Mouse (Mus musculus): ENCODE data around the gene Shisa8.
A peak's percentile ranks its signal among the peaks of the same experiment; 100 is the strongest.

Gene Shisa8

DNA sequence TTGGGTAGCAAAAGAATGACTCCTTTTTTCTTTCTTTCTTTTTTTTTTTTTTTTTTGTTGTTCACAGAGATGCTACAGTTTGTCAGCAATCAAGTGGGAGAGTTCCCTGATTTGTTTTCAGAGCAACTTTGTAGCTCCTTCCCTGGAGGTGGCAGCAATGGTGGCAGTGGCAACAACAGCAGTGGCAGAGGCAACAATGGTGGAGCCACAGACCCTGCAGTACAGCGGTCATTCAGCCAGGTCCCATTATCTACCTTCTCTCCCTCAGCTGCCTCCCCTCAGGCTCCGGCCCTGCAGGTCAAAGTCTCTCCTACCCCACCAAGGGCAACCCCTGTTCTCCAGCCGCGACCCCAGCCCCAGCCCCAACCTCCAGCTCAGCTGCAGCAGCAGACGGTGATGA lies 42.9 kb downstream of the Shisa8 start:
- no peak for DNase-seq

DNA sequence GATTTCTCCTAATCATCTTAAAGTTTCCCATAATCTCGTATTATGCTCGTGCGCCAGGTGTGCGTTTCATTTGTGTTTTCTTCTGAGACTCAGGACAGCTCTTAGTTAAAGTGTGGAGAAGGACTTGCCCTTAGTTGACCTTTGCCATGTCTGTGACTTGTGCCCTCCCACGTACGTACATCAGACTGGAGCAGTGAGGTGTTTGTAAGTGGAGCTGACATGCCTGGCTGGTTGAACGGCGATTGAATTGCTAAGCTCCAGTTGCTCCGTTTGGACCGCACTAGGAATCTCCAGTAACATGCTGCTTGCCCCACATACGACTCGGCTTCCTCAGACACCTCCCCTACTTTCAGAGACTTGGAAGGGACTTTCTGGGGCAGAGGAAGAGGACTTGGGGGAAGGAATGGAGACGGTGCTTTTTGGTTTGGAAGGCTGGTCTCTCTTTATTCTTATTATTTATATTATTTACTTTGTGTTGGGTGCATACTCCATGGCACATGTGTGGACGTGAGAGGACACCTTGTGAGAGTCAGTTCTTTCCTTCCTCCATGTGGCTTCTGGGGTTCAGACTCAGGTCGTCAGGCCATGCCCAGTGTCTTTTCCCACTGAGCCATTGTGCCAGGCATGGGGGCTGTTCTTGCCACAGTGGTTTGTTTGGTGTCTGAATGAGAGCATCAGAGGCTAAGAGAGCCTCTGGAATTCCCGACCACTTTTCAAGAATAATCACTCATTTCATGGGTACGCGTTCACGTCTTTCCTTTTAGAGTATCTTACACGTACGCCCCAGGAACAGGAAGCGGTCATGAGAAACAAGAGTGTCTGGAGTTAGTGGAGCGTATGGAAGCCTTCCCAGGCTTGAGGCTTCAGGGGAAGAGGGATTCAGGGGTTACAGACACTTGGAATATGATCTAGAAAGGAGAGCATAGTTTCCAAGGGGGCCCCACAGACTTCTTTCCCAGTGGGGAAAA lies 45.1 kb downstream of the Shisa8 start:
- peak; percentile 63 for DNase-seq

DNA sequence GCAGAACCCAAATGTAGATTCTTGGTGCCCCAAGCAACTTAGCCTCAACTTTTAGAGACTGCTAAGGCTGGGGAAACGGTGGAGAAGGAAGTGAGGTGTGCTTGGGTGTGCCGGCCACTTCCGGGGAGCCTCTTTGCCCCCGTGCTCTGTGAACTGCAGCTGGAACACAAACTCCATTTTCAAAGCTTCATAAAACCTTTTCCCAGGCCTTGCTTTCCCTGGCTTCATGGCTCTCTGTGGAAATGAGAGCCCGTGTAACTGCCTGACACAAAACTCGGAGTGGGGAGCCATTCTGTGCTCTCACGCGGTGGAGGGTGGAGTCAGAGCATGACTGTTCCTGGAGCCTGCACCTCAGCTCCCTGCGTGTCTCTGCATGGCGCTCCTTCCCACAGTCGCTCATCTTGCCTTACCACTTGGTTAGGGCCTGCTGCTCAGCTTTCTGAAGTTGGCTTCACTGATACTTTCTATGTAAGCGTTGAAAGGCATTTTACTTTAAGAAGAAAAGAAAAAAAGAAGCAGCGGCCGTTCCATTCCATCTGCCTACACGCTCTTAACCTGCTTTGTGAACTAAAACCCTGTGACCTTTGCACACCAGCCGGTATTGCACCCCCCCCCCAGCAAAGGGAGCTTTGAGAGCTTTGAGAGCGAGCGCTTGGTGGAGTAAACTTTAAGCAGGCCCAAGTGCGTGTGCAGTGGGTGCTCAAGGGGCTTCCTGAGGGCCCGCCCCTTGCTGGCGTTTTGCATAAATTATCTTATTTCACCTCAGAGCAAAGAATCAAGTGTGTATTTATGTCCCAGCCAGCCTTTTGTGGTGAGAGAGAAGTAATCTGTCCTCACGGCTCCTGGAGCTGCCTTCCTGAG lies 46.1 kb downstream of the Shisa8 start:
- DNase-seq, result peak; percentile 55

DNA sequence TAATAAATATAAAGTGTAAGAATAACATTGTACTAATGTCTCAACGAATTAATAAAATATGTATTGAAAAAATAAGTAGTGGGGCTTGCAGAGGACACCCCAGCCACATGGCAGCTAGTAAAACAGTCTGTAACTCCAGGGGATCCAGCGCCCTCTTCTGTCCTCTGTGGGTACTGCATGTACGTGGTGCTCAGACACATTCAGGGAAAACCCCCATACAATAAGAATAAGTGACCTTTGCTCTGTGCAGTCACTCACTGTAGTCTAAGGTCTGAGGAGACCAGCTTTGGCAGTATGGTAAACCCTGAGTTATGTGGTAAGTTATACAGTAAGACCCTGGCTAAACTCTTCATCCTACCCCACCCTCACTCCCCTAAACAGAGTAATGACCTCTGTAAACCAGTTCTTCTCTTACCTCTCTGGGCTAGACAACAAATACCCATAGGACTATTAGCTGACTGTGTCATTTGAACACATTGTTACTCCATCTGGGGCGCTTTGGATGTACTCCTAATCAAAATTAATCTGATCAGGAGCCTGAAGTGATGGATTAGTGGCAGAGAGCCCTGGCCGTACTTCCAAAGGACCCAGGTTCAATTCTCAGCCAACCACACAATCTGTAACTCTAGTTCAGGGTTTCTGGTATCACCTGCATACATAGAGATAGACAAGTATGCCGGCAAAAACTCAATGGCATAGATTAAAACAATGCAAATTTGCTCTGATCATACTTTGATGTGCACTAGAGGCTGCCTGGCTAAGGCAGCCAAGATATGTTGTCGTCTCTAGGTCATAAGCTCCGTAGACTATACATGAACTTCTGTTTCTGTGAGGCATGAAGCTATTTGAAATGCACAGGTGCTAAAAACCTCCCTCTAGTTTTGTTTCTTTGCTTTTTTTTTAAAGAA lies 47.0 kb downstream of the Shisa8 start:
- peak; percentile 85 for DNase-seq

DNA sequence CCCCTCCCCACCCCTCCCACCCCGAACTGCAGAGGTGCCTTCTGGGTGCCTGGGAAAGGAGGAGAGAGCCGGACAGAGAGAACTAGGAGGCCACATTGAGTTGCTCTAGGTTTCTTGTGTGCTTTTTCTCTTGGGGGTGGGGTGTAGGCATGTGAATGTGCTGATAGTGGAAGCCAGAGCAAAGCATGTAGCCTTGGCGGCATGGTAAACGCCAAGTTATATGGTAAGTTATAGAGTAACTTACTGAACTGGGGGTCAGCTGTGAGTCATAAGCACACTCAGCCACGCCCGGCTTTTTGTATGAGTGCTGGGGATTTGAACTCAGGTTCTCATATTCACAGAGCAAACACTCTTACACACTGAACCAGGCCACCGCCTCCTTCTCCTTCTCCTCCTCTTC lies 48.1 kb downstream of the Shisa8 start:
- no peak for DNase-seq

DNA sequence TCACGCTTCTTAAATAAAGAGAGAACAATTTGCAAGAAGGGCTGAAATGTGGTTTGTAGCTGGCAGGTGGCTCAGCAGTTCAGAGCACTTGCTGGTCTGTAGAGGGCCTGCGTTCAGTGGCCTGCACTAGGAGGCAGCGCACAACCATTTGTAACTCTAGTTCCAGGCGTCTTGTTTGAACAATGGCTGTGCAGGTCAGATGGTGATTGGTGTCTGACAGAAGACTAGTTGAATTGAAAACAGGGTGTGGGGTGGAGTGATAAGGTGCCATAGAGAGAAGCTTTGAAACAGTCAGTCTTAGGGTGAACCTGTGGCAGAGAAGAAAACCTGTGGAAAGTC lies 48.6 kb downstream of the Shisa8 start:
- no peak for DNase-seq

DNA sequence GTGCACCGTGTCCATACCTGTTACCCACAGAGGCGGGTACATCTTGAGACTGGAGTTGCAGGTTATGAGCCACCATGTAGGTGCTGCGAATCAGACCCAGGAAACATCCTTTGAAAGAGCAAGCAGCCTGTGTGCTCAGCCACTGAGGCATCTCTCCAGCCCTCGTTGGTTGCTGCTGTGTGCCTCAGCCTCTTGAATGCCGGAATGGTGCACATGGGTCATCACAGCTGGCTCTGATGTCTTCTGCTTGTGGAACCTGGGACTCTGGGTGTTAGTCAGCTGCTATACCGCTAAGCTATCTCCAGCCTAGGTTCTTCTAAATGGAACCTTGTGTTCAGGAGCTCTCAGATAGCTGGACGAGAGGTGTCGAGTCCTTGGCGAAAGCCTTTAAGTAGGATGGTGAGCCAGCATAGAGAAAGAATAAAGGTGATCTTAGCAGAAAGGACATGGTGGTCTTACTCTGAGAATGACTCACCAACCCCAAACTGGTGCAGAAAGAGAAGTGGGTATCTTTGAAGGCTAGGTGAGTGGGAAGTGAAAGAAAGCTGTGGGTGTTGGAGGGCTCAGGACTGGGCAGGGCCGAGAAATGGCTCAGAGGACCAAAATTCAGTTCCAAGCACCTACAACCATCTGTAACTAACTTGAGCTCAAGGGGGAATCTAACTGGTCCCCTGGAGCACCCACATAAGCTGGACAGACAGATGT lies 49.1 kb downstream of the Shisa8 start:
- DNase-seq, result no peak

DNA sequence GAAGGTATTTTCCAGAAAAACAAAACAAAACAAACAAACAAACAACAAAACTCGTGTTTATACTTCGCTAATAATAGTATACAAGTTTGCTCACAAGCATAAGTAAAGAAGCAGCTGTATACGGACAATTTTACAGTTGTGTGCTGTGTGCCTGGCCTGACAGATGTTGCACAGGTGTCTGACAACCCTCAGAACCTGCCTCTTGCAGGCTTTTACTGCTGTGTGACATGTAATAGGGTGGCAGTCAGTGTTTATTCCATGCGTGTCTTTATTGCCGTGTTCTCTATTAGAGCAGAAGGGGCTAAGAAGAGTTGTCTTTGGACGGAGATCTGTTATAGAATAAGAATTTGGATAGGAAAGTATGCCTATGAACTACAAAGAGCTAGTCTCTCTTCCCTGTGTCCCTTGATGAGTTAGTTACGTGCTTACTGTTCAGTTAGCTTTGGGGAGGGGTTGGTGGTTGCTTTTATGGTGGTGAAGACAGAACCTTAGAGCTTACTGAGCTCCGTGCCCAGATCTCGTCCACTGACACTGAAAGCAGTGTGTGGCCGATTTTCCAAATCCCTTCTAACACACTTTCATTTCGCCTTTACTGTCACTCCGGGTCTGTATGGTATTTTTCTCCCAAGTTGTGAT lies 50.5 kb downstream of the Shisa8 start:
- DNase-seq, result no peak

DNA sequence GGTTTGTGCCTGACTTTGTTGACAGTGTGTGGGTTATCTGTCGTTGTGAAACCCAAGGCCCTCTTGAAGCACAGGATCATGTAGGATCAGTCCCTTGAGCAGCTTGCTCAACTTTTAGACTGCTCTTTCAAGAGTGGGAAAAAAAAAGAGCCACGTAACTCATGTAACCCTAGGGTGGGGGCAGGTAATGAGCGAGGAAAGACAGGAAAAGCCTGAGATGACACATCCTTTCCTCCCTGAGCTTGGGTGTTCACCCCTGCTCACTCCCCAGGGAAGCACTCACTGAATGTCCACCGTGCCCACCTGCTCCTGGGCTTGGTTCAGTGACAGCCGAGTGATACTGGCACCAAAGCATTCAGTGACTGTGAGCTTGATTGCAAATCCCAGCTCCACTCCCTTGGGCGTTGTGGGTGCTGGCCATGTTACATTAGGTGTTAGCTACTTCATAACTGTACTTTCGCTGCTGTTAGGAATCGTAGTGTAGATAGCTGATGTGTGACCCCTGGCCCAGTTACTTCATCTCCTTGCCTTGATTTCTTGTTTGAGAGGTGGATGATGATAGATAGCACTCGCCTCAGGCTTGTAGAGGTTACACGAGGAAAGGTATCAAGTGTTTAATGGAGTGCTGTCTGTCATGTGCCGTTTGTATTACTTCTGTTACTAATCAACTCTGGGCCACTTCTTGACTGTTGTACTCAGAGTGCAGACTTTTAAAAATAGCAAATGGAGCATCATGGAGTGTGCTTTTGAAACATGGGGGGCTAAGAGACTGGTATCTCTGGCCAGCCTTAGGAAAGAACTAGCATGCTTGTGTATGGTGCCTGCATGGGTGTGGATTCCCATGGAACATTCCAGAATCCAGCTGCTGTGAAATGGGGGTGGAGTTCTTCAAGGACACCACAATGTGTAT lies 51.6 kb downstream of the Shisa8 start:
- no peak for DNase-seq

DNA sequence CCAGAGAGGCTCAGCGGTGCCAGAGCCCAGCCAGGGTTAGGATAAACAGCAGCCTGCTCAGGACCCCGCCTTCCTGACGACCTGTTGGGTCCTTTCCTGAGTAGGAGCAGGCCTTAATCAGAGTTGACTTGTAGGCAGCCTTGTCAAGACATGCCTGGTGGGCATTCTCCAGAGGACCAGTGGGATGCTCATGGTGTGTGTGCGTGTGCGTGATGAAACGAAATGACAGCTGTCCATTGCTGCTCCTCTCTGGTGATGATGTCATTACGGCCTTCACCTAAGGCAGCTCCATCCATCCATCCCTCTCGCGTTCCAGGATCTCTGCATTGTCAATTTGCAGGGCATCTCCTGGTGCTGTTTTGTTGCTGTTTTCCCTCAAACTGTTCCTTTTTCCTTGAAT lies 53.1 kb downstream of the Shisa8 start:
- DNase-seq, result no peak

DNA sequence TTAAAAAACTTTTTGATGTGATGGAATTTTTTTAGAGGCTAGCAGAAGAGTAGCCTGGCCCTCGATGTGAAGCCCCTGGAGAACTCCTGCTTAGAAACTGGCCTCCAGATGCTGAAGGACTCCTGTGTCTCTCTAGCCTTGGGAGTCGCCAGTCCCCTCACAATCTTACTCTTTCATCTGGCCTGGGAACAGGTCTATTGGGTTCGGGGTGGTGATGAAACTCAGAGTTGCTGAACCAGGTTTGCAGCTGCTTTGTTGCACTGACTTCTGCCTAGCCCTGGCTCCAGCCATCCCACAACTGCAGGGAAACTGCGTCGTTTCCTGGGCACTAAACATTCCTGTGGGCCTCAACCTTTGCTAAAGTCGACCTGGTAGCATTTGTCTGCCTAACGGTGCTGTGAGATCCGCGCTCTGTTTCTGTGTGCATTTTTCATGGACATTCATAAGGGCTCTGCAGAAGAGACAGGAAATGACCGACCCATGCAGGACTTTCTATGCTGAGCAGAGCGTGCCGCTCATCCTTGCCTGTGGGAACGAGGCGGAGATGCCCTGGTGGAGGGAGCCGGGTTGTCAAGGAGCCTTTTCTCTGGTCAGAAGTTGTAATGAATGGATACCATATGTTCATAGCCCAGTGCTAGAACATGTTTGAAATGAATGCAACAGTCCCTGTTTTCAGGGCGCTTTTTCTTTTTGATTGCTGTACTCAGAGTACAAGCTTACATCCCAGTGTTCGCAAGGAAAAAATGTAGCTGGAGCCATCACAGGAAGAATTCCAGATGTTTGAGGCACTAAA lies 54.2 kb downstream of the Shisa8 start:
- DNase-seq, result no peak

DNA sequence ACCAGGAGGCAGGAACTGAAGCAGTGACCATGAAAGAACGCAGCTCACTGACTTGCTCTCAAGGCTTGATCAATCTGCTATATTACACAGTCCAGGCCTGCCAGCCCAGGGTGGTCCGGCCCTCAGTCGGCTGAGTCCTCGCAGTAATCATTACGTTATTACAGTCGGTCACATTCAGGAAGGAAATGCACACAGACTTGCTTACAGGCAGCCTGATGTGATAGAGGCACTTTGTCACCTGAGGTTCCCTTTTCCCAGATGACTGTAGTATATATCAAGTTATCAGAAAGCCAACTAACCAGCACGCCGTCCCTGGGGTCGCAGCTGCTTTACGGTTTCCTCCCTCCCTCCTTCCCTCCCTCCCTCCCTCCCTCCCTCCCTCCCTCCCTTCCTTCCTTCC lies 55.7 kb downstream of the Shisa8 start:
- no peak for DNase-seq

DNA sequence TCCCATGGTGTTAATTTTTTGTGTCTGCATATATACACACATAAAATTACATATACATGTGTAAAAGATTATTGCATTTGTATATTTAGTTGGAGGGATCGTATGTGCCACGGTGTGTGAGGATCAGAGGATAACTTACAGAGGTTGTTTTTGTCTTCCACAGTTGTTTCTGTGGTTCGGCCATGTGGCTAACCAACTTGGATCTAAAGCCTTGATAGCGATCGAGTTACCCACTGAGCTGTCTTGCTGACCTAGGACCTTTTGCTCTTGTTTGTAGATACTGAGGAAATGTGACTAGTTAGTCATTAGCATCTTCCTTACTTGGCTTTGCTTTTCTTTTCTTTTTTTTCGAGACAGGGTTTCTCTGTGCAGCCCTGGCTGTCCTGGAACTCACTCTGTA lies 56.3 kb downstream of the Shisa8 start:
- no peak for DNase-seq
